Mouse (Mus musculus) kidney, adult 2 months (tissue): ENCODE data around the gene Tmem33.

Experiments
- CTCF ChIP-seq: fragments of 200-500 bp; conservative IDR thresholded peaks from 2 replicates; pipeline ENCODE4 v1.5.1; 2011; ENCODE audit warnings: low read depth, mild to moderate bottlenecking, control low read depth, low read length, moderate library complexity, mixed read lengths; ENCODE audit not compliant: insufficient read depth, insufficient read length
- POLR2A ChIP-seq: fragments of 200-500 bp; IDR thresholded peaks from one replicate; pipeline ENCODE4 v1.6.1; 2011; ENCODE audit warnings: low read depth, low read length, control low read depth

DNA sequence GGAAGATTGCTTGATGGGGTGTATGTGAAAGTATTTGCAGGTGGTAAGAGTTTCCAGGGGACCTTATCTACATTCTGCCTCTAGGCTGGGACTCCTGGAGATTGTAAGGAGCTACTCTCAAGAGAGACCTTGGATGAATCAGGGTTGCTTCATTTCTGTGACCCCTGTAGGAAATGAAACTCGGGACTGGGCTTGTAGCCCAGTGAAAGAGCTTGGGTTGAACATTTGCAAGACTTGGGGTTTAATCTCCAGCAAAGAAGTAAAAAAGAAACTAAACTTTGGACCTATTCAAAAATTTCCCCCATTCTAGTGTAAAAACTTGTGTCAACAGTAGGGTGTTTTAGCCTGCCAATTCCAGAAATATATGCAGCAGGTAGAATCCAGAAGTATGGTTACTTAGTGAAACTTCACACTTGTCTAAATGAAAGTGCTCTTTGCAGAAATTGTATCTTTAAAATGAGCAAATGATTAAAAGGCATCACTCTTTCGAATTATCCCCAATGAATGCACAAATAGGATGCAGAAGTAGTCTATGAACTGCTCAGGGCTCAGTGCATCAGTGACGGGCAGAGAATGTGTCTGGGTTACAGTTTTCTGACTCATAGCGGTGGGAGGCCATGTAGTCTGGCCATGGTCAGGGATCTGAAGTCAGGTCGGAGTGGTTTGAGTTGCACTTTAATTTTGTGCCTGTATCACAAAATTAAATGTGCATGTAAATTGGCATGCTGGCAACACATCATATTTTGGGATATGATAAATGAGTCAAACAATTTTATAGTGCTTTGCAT, 36.9 kb downstream of the Tmem33 start:
- no peak for TF ChIP-seq POLR2A
- no peak for TF ChIP-seq CTCF
